Mouse (Mus musculus): Measurements from ENCODE around the gene Unc5a. TPM values are rescaled to one million over a fixed set of nuclear protein-coding genes. Genes with fewer than 3 reads are reported as not detected.

Unc5a gene
- total and polyA plus RNA-seq, 3 experiments: 0.17 TPM; not detected in 2

DNA sequence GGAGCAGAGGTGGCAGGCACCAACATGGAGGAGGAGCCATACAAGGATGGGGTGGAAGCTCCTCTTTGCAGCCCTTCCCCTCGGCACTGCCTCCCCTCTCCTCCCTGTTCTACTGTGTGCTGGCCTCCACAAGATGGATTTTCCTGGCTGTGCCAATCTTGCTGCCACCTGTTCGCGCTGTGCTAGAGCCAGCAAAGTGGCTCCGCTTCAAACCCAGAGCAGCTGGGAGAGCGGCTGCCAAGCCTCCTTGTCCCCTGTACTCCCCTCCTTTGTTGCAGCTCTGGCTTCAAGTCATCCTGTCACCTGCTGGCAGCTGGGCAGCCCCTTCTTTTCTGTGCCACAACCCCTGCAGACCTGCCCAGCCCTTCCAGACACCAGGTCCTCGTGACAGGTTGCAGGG lies 13.0 kb upstream of the Unc5a start:
- no peak for DNase-seq (ENCODE audit: extremely low read depth)
- H3K27ac ChIP-seq (ENCODE audit: insufficient read depth, low read depth): no peak overlapping the region
- H3K9me3 ChIP-seq (replicated peaks; ENCODE audit: low read length): no peaks in the 10 kb centered on the region
- H3K9ac ChIP-seq (ENCODE audit: insufficient read depth, low read depth): no peak overlapping the region
- H3K4me3 ChIP-seq (replicated peaks in 1 of 3; ENCODE audit: low read depth in 2 of 3, low read length in 2 of 3, poor library complexity in 1 of 3): no peak overlapping the region
- dilution Hi-C loops (cut with MboI; ENCODE audit: extremely low pct_ligation_motif_present, extremely low pct_unique_long_range_greater_than_20kb, low sequenced_read_pairs): no loop called here
- no peak overlapping the region for H3K4me2 ChIP-seq (ENCODE audit: insufficient read depth, low read depth, poor library complexity, severe bottlenecking)
- H3K27me3 ChIP-seq (replicated peaks): peaks cover 89% of the 10 kb centered on the region
- H3K79me2 ChIP-seq (replicated peaks; ENCODE audit: control insufficient read depth, extremely low read depth, insufficient read depth, poor library complexity, severe bottlenecking): no peaks in the 10 kb centered on the region
- TF ChIP-seq MYC (IDR thresholded peaks at IDR 0.05; ENCODE audit: low read depth, low read length) (no peak), ETS1 (conservative IDR thresholded peaks at IDR 0.05; ENCODE audit: low read depth, low read length) (no peak), MXI1 (IDR thresholded peaks at IDR 0.05; ENCODE audit: low read depth, low read length) (no peak), E2F4 (IDR thresholded peaks at IDR 0.05; ENCODE audit: insufficient replicate concordance, low read depth, low read length) (no peak), EP300 (IDR thresholded peaks at IDR 0.05; ENCODE audit: low read length) (no peak), USF1 (IDR thresholded peaks at IDR 0.05; ENCODE audit: low read depth, low read length) (no peak), MAX (IDR thresholded peaks at IDR 0.05; ENCODE audit: low read length) (no peak), RCOR1 (conservative IDR thresholded peaks at IDR 0.05; ENCODE audit: low read depth, low read length) (no peak), USF2 (conservative IDR thresholded peaks at IDR 0.05; ENCODE audit: low read depth, low read length) (no peak), TBP (conservative IDR thresholded peaks at IDR 0.05; ENCODE audit: low read depth, low read length) (no peak), ZC3H11A (IDR thresholded peaks at IDR 0.05; ENCODE audit: low read depth, low read length) (no peak), MAFK (IDR thresholded peaks at IDR 0.05; ENCODE audit: insufficient replicate concordance, low read length) (no peak), SIN3A (IDR thresholded peaks at IDR 0.05; ENCODE audit: low read length) (no peak)
- no peaks in the 10 kb centered on the region for H3K4me1 ChIP-seq (ENCODE audit: control insufficient read depth in 1 of 2, insufficient read depth in 2 of 2)
- in situ Hi-C loops (cut with MboI; ENCODE audit: low pct_ligation_motif_present, low pct_unique_long_range_greater_than_20kb, low sequenced_read_pairs): no loop called here
- no peaks in the 10 kb centered on the region for H3K36me3 ChIP-seq (replicated peaks in 1 of 2; ENCODE audit: control insufficient read depth in 1 of 2, insufficient read depth in 1 of 2, low read length in 1 of 2)

DNA sequence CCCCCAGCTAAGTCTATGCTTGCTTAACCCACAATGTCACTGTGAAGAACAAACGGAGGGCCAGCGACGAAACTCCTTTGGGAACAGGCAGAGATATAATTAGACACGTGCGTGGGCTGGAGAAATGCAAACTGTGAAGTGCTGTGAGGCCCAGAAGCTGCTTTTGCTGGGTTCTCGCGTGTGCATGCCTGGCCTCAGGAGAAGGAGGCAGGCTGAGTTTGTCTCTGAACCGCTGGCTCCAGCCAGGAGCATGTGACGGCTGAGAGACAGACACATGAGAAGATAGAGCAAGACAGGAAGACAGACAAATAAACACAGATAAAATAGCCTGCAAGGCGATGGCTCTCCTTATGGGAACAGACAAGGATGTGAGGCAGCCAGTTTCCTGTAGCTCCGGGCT lies 11.3 kb upstream of the Unc5a start:
- no peaks in the 10 kb centered on the region for H3K9me3 ChIP-seq (replicated peaks; ENCODE audit: low read length)
- H3K79me2 ChIP-seq (replicated peaks; ENCODE audit: control insufficient read depth, extremely low read depth, insufficient read depth, poor library complexity, severe bottlenecking): no peaks in the 10 kb centered on the region
- no peak for DNase-seq (ENCODE audit: extremely low read depth)
- H3K36me3 ChIP-seq (replicated peaks in 1 of 2; ENCODE audit: control insufficient read depth in 1 of 2, insufficient read depth in 1 of 2, low read length in 1 of 2): no peaks in the 10 kb centered on the region
- no peak overlapping the region for H3K27ac ChIP-seq (ENCODE audit: insufficient read depth, low read depth)
- no peak overlapping the region for H3K9ac ChIP-seq (ENCODE audit: insufficient read depth, low read depth)
- H3K4me3 ChIP-seq (replicated peaks in 1 of 3; ENCODE audit: low read depth in 2 of 3, low read length in 2 of 3, poor library complexity in 1 of 3): no peak overlapping the region
- peaks cover 87% of the 10 kb centered on the region for H3K27me3 ChIP-seq (replicated peaks)
- dilution Hi-C loops (cut with MboI; ENCODE audit: extremely low pct_ligation_motif_present, extremely low pct_unique_long_range_greater_than_20kb, low sequenced_read_pairs) (no loop called here), in situ Hi-C loops (cut with MboI; ENCODE audit: low pct_ligation_motif_present, low pct_unique_long_range_greater_than_20kb, low sequenced_read_pairs) (no loop called here)
- no peak for TF ChIP-seq SIN3A (IDR thresholded peaks at IDR 0.05; ENCODE audit: low read length)
- TF ChIP-seq MAFK (IDR thresholded peaks at IDR 0.05; ENCODE audit: insufficient replicate concordance, low read length): no peak
- no peak for TF ChIP-seq POLR2AphosphoS2 (IDR thresholded peaks at IDR 0.05; ENCODE audit: low read depth, low read length)
- TF ChIP-seq MAX (IDR thresholded peaks at IDR 0.05; ENCODE audit: low read length): no peak
- TF ChIP-seq BHLHE40 (IDR thresholded peaks at IDR 0.05; ENCODE audit: low read depth, low read length): no peak
- no peak for TF ChIP-seq E2F4 (IDR thresholded peaks at IDR 0.05; ENCODE audit: insufficient replicate concordance, low read depth, low read length)
- no peak for TF ChIP-seq ZMIZ1 (IDR thresholded peaks at IDR 0.05; ENCODE audit: low read depth, low read length)
- TF ChIP-seq ETS1 (conservative IDR thresholded peaks at IDR 0.05; ENCODE audit: low read depth, low read length): no peak
- TF ChIP-seq MEF2A (IDR thresholded peaks at IDR 0.05; ENCODE audit: borderline replicate concordance, low read depth, low read length): no peak
- no peak for TF ChIP-seq GABPA (IDR thresholded peaks at IDR 0.05; ENCODE audit: insufficient replicate concordance, low read depth, low read length)
- TF ChIP-seq CHD2 (IDR thresholded peaks at IDR 0.05; ENCODE audit: low read length): no peak
- no peak for TF ChIP-seq IRF4 (IDR thresholded peaks at IDR 0.05; ENCODE audit: low read depth, low read length)
- TF ChIP-seq PAX5 (IDR thresholded peaks at IDR 0.05; ENCODE audit: low read length): no peak
- TF ChIP-seq USF2 (conservative IDR thresholded peaks at IDR 0.05; ENCODE audit: low read depth, low read length): no peak
- no peak for TF ChIP-seq JUND (conservative IDR thresholded peaks at IDR 0.05; ENCODE audit: low read depth, low read length)
- no peak for TF ChIP-seq RCOR1 (conservative IDR thresholded peaks at IDR 0.05; ENCODE audit: low read depth, low read length)
- TF ChIP-seq ZNF384 (IDR thresholded peaks at IDR 0.05; ENCODE audit: low read depth, low read length): no peak
- no peak for TF ChIP-seq KAT2A (IDR thresholded peaks at IDR 0.05; ENCODE audit: insufficient replicate concordance, low read length)
- TF ChIP-seq MXI1 (IDR thresholded peaks at IDR 0.05; ENCODE audit: low read depth, low read length): no peak
- H3K4me2 ChIP-seq (ENCODE audit: insufficient read depth, low read depth, poor library complexity, severe bottlenecking): no peak overlapping the region
- H3K4me1 ChIP-seq (ENCODE audit: control insufficient read depth in 1 of 2, insufficient read depth in 2 of 2): no peaks in the 10 kb centered on the region

Measured in CH12.LX (cell line).